Mouse (Mus musculus): ENCODE measurements at regions not wholly inside any gene's neighbourhood (a gene's known extent, or its start where the extent isn't known, plus 50 kb on each side); places are given as distances from the start of the nearest gene placed in this dataset.
A peak's percentile ranks its signal among the peaks of the same experiment; 100 is the strongest.

GRCm38 (mm10) chr11:111781321-111781720, 715.4 kb downstream of the Kcnj2 start:
- no peak for TF ChIP-seq POLR2A (IDR thresholded peaks at IDR 0.05; ENCODE audit: borderline replicate concordance, extremely low read depth, insufficient read depth, insufficient read length)
- ATAC-seq (ENCODE audit: low FRiP score, low read depth) (no peak), DNase-seq (ENCODE audit: low spot score) (peak; percentile 59)
- H3K9ac ChIP-seq (ENCODE audit: low read depth, low read length, severe bottlenecking), result no peak overlapping the region
- H3K27me3 ChIP-seq (ENCODE audit: control insufficient read depth, insufficient read depth, low read length), result no peaks in the 10 kb centered on the region
- H3K4me1 ChIP-seq (ENCODE audit: control insufficient read depth, insufficient read depth, low read length), result peaks cover 6% of the 10 kb centered on the region; the same call in 1 of the 2 replicates
- WGBS, result 32% methylated on average over 7 of the region's 7 CpGs
- H3K9me3 ChIP-seq (ENCODE audit: control insufficient read depth, low read length), result no peaks in the 10 kb centered on the region
- no peaks in the 10 kb centered on the region for H3K36me3 ChIP-seq (ENCODE audit: control insufficient read depth, insufficient read depth, low read length)
- H3K27ac ChIP-seq (replicated peaks; ENCODE audit: low read depth, low read length), result no peak overlapping the region
- H3K4me3 ChIP-seq (replicated peaks; ENCODE audit: low read length), result no peak overlapping the region
- peak overlapping the region; percentile 41 for H3K4me2 ChIP-seq (replicated peaks; ENCODE audit: low read depth, low read length, severe bottlenecking)

- Histone ChIP-seq H3K4me2 (replicated peaks; ENCODE audit: low read depth, low read length, severe bottlenecking) (no peak overlapping the region), H3K4me1 (ENCODE audit: control insufficient read depth, insufficient read depth, low read length) (no peaks in the 10 kb centered on the region; the same call in 1 of the 2 replicates), H3K4me3 (replicated peaks; ENCODE audit: low read length) (no peak overlapping the region), H3K27ac (replicated peaks; ENCODE audit: low read depth, low read length) (no peak overlapping the region), H3K36me3 (ENCODE audit: control insufficient read depth, insufficient read depth, low read length) (no peaks in the 10 kb centered on the region), H3K9me3 (ENCODE audit: control insufficient read depth, low read length) (no peaks in the 10 kb centered on the region), H3K9ac (ENCODE audit: low read depth, low read length, severe bottlenecking) (no peak overlapping the region), H3K27me3 (ENCODE audit: control insufficient read depth, insufficient read depth, low read length) (no peaks in the 10 kb centered on the region)
- 81% methylated on average over 6 of the region's 6 CpGs for WGBS
- no peak for ATAC-seq (ENCODE audit: low FRiP score, low read depth)
- no peak for TF ChIP-seq POLR2A (IDR thresholded peaks at IDR 0.05; ENCODE audit: borderline replicate concordance, extremely low read depth, insufficient read depth, insufficient read length)
- DNase-seq (ENCODE audit: low spot score), result no peak
These were observed 725.4 kb downstream of the Kcnj2 start for GRCm38 (mm10) chr11:111791267-111791926.

DNA sequence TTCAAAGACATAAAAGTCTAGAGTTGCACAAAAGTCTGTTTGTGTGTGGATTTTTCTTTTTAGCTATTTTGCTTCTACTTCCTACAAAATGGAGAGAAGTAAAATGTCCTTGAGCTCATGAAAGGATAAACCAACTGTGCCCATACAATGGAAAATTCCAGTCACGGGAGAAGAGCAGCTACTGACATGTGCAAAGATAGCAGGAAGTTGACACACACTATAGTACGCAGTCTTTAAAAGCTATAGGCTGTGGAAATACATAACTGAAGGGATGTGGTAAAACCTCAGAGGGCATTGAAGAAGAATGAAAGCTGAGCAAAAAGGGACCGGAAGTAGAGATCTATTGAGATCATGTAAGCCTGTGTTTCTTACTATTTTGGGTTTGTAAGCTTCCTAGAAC, 735.1 kb downstream of the Kcnj2 start:
- no peak for ATAC-seq (ENCODE audit: low FRiP score, low read depth)
- no peak overlapping the region for H3K4me2 ChIP-seq (replicated peaks; ENCODE audit: low read depth, low read length, severe bottlenecking)
- no peak overlapping the region for H3K9ac ChIP-seq (ENCODE audit: low read depth, low read length, severe bottlenecking)
- TF ChIP-seq POLR2A (IDR thresholded peaks at IDR 0.05; ENCODE audit: borderline replicate concordance, extremely low read depth, insufficient read depth, insufficient read length), result no peak
- DNase-seq (ENCODE audit: low spot score), result no peak
- WGBS, result 82% methylated on average over 3 of the region's 3 CpGs
- no peak overlapping the region for H3K4me3 ChIP-seq (replicated peaks; ENCODE audit: low read length)
- H3K27me3 ChIP-seq (ENCODE audit: control insufficient read depth, insufficient read depth, low read length), result no peaks in the 10 kb centered on the region
- H3K9me3 ChIP-seq (ENCODE audit: control insufficient read depth, low read length), result no peaks in the 10 kb centered on the region
- peaks cover 4% of the 10 kb centered on the region; the same call in 1 of the 2 replicates for H3K4me1 ChIP-seq (ENCODE audit: control insufficient read depth, insufficient read depth, low read length)
- H3K36me3 ChIP-seq (ENCODE audit: control insufficient read depth, insufficient read depth, low read length), result no peaks in the 10 kb centered on the region
- H3K27ac ChIP-seq (replicated peaks; ENCODE audit: low read depth, low read length), result no peak overlapping the region

DNA sequence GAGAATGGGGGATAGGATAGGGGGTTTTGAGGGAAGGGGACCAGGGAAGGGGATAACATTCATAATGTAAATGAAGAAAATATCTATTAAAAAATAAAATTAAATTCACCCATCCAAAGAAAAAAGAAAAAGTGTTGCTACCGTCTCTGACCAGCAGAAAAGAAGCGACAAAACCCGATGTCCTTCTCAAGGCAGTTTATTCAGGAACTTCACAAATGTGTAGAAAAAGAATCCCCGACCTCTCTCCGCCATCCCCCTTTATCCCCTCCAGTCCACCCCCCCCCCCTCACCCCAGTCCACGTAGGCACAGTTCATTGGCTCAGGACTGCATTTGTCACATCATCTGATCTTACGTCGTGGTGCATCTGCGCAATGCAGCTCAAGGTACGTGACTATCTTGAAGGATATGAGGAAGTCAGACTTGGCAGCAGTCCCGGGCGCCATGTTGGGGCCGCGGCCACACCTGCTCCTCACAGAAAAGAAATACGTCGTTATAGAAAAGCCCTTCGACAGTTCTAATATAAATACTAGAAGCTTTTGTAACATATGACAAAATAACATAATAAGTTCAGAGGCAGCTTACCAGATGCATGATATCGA, 750.3 kb downstream of the Kcnj2 start:
- WGBS, result 92% methylated on average over 18 of the region's 18 CpGs
- H3K4me2 ChIP-seq (replicated peaks; ENCODE audit: low read depth, low read length, severe bottlenecking), result no peak overlapping the region
- H3K4me3 ChIP-seq (replicated peaks; ENCODE audit: low read length), result no peak overlapping the region
- H3K36me3 ChIP-seq (ENCODE audit: control insufficient read depth, insufficient read depth, low read length), result no peaks in the 10 kb centered on the region
- H3K9ac ChIP-seq (ENCODE audit: low read depth, low read length, severe bottlenecking), result no peak overlapping the region
- no peaks in the 10 kb centered on the region; the same call in 1 of the 2 replicates for H3K27me3 ChIP-seq (ENCODE audit: control insufficient read depth, insufficient read depth, low read length)
- peaks cover 7% of the 10 kb centered on the region; the same call in 1 of the 2 replicates for H3K4me1 ChIP-seq (ENCODE audit: control insufficient read depth, insufficient read depth, low read length)
- no peak for TF ChIP-seq POLR2A (IDR thresholded peaks at IDR 0.05; ENCODE audit: borderline replicate concordance, extremely low read depth, insufficient read depth, insufficient read length)
- DNase-seq (ENCODE audit: low spot score), result no peak
- H3K9me3 ChIP-seq (ENCODE audit: control insufficient read depth, low read length), result no peaks in the 10 kb centered on the region
- no peak for ATAC-seq (ENCODE audit: low FRiP score, low read depth)
- no peak overlapping the region for H3K27ac ChIP-seq (replicated peaks; ENCODE audit: low read depth, low read length)

GRCm38 (mm10) chr11:111818124-111818523, 752.2 kb downstream of the Kcnj2 start:
- 5% methylated on average over 10 of the region's 10 CpGs for WGBS
- Histone ChIP-seq H3K9ac (ENCODE audit: low read depth, low read length, severe bottlenecking) (no peak overlapping the region), H3K27me3 (ENCODE audit: control insufficient read depth, insufficient read depth, low read length) (no peaks in the 10 kb centered on the region; the same call in 1 of the 2 replicates), H3K9me3 (ENCODE audit: control insufficient read depth, low read length) (no peaks in the 10 kb centered on the region), H3K4me1 (ENCODE audit: control insufficient read depth, insufficient read depth, low read length) (peaks cover 7% of the 10 kb centered on the region; the same call in 1 of the 2 replicates), H3K27ac (replicated peaks; ENCODE audit: low read depth, low read length) (no peak overlapping the region; the same call in 1 of the 2 replicates), H3K4me2 (replicated peaks; ENCODE audit: low read depth, low read length, severe bottlenecking) (no peak overlapping the region), H3K36me3 (ENCODE audit: control insufficient read depth, insufficient read depth, low read length) (no peaks in the 10 kb centered on the region), H3K4me3 (replicated peaks; ENCODE audit: low read length) (no peak overlapping the region)
- DNase-seq (ENCODE audit: low spot score) (no peak), ATAC-seq (ENCODE audit: low FRiP score, low read depth) (no peak)
- TF ChIP-seq POLR2A (IDR thresholded peaks at IDR 0.05; ENCODE audit: borderline replicate concordance, extremely low read depth, insufficient read depth, insufficient read length), result no peak

All from limb, embryonic 14.5 days (tissue).